Mouse (Mus musculus): Measurements from ENCODE around the gene Prdm11. TPM values are rescaled to one million over a fixed set of nuclear protein-coding genes. Genes with fewer than 3 reads are reported as not detected.

Gene Prdm11
- polyA plus RNA-seq, 1 experiment from 2014 or later = 1.2 TPM

GRCm38 (mm10) chr2:92980165-92980564, 65.8 kb downstream of the Prdm11 start:
- Histone ChIP-seq H3K9ac (replicated peaks) (no peak overlapping the region), H3K4me1 (ENCODE audit: insufficient read depth) (peaks cover 12% of the 10 kb centered on the region), H3K4me3 (ENCODE audit: low read depth, low read length) (no peak overlapping the region), H3K9me3 (ENCODE audit: low read length) (no peaks in the 10 kb centered on the region), H3K27ac (ENCODE audit: low read depth) (no peak overlapping the region), H3K4me2 (ENCODE audit: low read depth, low read length) (no peak overlapping the region), H3K36me3 (replicated peaks; ENCODE audit: insufficient read depth, low read length) (no peaks in the 10 kb centered on the region), H3K27me3 (ENCODE audit: insufficient read depth, low read length) (no peaks in the 10 kb centered on the region)
- 67% methylated on average over 10 of the region's 10 CpGs for WGBS (ENCODE audit: insufficient replicate concordance)
- TF ChIP-seq CTCF (IDR thresholded peaks at IDR 0.05; ENCODE audit: low read depth) = no peak
- TF ChIP-seq EP300 (IDR thresholded peaks at IDR 0.05; ENCODE audit: low read depth) = no peak
- ATAC-seq = no peak
- DNase-seq = no peak

- DNase-seq (no peak), ATAC-seq (no peak)
- Histone ChIP-seq H3K4me1 (ENCODE audit: insufficient read depth) (no peaks in the 10 kb centered on the region), H3K9me3 (ENCODE audit: low read length) (no peaks in the 10 kb centered on the region), H3K36me3 (replicated peaks; ENCODE audit: insufficient read depth, low read length) (0 out of 2 replicates have a peak, but pooled peaks cover 3% of the 10 kb centered on the region), H3K4me3 (ENCODE audit: low read depth, low read length) (no peak overlapping the region), H3K27ac (ENCODE audit: low read depth) (no peak overlapping the region), H3K27me3 (ENCODE audit: insufficient read depth, low read length) (no peaks in the 10 kb centered on the region), H3K9ac (replicated peaks) (no peak overlapping the region), H3K4me2 (ENCODE audit: low read depth, low read length) (no peak overlapping the region)
- 86% methylated on average over 14 of the region's 14 CpGs for WGBS (ENCODE audit: insufficient replicate concordance)
- TF ChIP-seq CTCF (IDR thresholded peaks at IDR 0.05; ENCODE audit: low read depth) (no peak), EP300 (IDR thresholded peaks at IDR 0.05; ENCODE audit: low read depth) (no peak)
Measured at GRCm38 (mm10) chr2:92975031-92975790, 70.8 kb downstream of the Prdm11 start.

- no peak overlapping the region for H3K9ac ChIP-seq (replicated peaks)
- no peaks in the 10 kb centered on the region for H3K27me3 ChIP-seq (ENCODE audit: insufficient read depth, low read length)
- DNase-seq (no peak), ATAC-seq (no peak)
- H3K27ac ChIP-seq (ENCODE audit: low read depth) = no peak overlapping the region
- no peak overlapping the region for H3K4me2 ChIP-seq (ENCODE audit: low read depth, low read length)
- 91% methylated on average over 20 of the region's 20 CpGs for WGBS (ENCODE audit: insufficient replicate concordance)
- TF ChIP-seq EP300 (IDR thresholded peaks at IDR 0.05; ENCODE audit: low read depth) = no peak
- TF ChIP-seq CTCF (IDR thresholded peaks at IDR 0.05; ENCODE audit: low read depth) = no peak
- H3K4me3 ChIP-seq (ENCODE audit: low read depth, low read length) = no peak overlapping the region
- H3K4me1 ChIP-seq (ENCODE audit: insufficient read depth) = no peaks in the 10 kb centered on the region
- H3K9me3 ChIP-seq (ENCODE audit: low read length) = no peaks in the 10 kb centered on the region
- 0 out of 2 replicates have a peak, but pooled peaks cover 3% of the 10 kb centered on the region for H3K36me3 ChIP-seq (replicated peaks; ENCODE audit: insufficient read depth, low read length)
Measured at GRCm38 (mm10) chr2:92973646-92974045, 72.3 kb downstream of the Prdm11 start.

- WGBS (ENCODE audit: insufficient replicate concordance) = 88% methylated on average over 17 of the region's 17 CpGs
- no peak for ATAC-seq
Measured at GRCm38 (mm10) chr2:92972071-92972470, 73.9 kb downstream of the Prdm11 start.

GRCm38 (mm10) chr2:92971536-92971935, 74.4 kb downstream of the Prdm11 start:
- no peaks in the 10 kb centered on the region for H3K4me1 ChIP-seq (ENCODE audit: insufficient read depth)
- DNase-seq = no peak
- H3K27me3 ChIP-seq (ENCODE audit: insufficient read depth, low read length) = no peaks in the 10 kb centered on the region
- no peak for TF ChIP-seq CTCF (IDR thresholded peaks at IDR 0.05; ENCODE audit: low read depth)
- no peak for TF ChIP-seq EP300 (IDR thresholded peaks at IDR 0.05; ENCODE audit: low read depth)
- 65% methylated on average over 8 of the region's 8 CpGs for WGBS (ENCODE audit: insufficient replicate concordance)
- ATAC-seq = no peak
- H3K4me2 ChIP-seq (ENCODE audit: low read depth, low read length) = no peak overlapping the region
- H3K9ac ChIP-seq (replicated peaks) = no peak overlapping the region
- no peak overlapping the region for H3K27ac ChIP-seq (ENCODE audit: low read depth)
- H3K36me3 ChIP-seq (replicated peaks; ENCODE audit: insufficient read depth, low read length) = 0 out of 2 replicates have a peak, but pooled peaks cover 3% of the 10 kb centered on the region
- H3K9me3 ChIP-seq (ENCODE audit: low read length) = no peaks in the 10 kb centered on the region
- no peak overlapping the region for H3K4me3 ChIP-seq (ENCODE audit: low read depth, low read length)

More at GRCm38 (mm10) chr2:92972071-92972470, 73.9 kb downstream of the Prdm11 start:
- Histone ChIP-seq H3K9me3 (ENCODE audit: low read length) (no peaks in the 10 kb centered on the region), H3K36me3 (replicated peaks; ENCODE audit: insufficient read depth, low read length) (0 out of 2 replicates have a peak, but pooled peaks cover 3% of the 10 kb centered on the region), H3K27me3 (ENCODE audit: insufficient read depth, low read length) (no peaks in the 10 kb centered on the region), H3K27ac (ENCODE audit: low read depth) (no peak overlapping the region), H3K4me3 (ENCODE audit: low read depth, low read length) (no peak overlapping the region), H3K9ac (replicated peaks) (no peak overlapping the region), H3K4me2 (ENCODE audit: low read depth, low read length) (no peak overlapping the region), H3K4me1 (ENCODE audit: insufficient read depth) (no peaks in the 10 kb centered on the region)
- no peak for TF ChIP-seq EP300 (IDR thresholded peaks at IDR 0.05; ENCODE audit: low read depth)
- no peak for DNase-seq

- Histone ChIP-seq H3K9ac (replicated peaks) (no peak overlapping the region), H3K27ac (ENCODE audit: low read depth) (no peak overlapping the region), H3K4me1 (ENCODE audit: insufficient read depth) (no peaks in the 10 kb centered on the region), H3K4me3 (ENCODE audit: low read depth, low read length) (no peak overlapping the region), H3K9me3 (ENCODE audit: low read length) (no peaks in the 10 kb centered on the region), H3K4me2 (ENCODE audit: low read depth, low read length) (no peak overlapping the region), H3K36me3 (replicated peaks; ENCODE audit: insufficient read depth, low read length) (0 out of 2 replicates have a peak, but pooled peaks cover 3% of the 10 kb centered on the region), H3K27me3 (ENCODE audit: insufficient read depth, low read length) (no peaks in the 10 kb centered on the region)
- ATAC-seq (0 out of 2 replicates have a peak, but pooled peaks have one; percentile 33), DNase-seq (no peak)
- TF ChIP-seq EP300 (IDR thresholded peaks at IDR 0.05; ENCODE audit: low read depth) = 0 out of 2 replicates have a peak, but pooled peaks have one; percentile 10
- no peak for TF ChIP-seq CTCF (IDR thresholded peaks at IDR 0.05; ENCODE audit: low read depth)
- WGBS (ENCODE audit: insufficient replicate concordance) = 46% methylated on average over 8 of the region's 9 CpGs
Measured at GRCm38 (mm10) chr2:92971069-92971468, 74.9 kb downstream of the Prdm11 start.

Measured in liver, postnatal 0 days (tissue).